Mouse (Mus musculus): ENCODE measurements at regions not wholly inside any gene's neighbourhood (a gene's known extent, or its start where the extent isn't known, plus 50 kb on each side); places are given as distances from the start of the nearest gene placed in this dataset.

DNA sequence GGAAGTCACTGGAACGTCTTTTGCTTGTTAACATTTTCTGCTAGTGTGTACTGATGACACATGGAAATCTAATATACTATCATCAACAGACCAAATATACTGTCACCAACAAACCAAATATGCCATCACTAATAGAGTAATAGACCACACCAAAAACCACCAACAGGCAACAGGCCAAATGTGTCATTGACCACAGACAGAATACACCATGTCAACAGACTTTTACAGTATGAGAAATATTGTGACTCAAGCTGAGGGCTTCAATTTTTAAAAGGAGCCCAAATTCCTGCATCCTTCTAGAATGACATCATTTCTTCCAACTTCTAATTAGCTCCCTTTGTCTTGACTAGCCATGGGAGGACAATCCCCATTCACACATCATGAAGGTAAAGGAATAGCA, 85.9 kb upstream of the Arhgap28 start:
- H3K9me3 ChIP-seq (ENCODE audit: control insufficient read depth, low read length) = no peaks in the 10 kb centered on the region
- no peaks in the 10 kb centered on the region for H3K27me3 ChIP-seq (ENCODE audit: control insufficient read depth, insufficient read depth, low read length)
- ATAC-seq (ENCODE audit: low FRiP score, low read depth) (no peak), DNase-seq (ENCODE audit: low spot score) (no peak)
- H3K36me3 ChIP-seq (ENCODE audit: control insufficient read depth, insufficient read depth, low read length) = no peaks in the 10 kb centered on the region
- no peak for TF ChIP-seq POLR2A (IDR thresholded peaks at IDR 0.05; ENCODE audit: borderline replicate concordance, extremely low read depth, insufficient read depth, insufficient read length)
- H3K9ac ChIP-seq (ENCODE audit: low read depth, low read length, severe bottlenecking) = no peak overlapping the region
- peaks cover 16% of the 10 kb centered on the region; the same call in 1 of the 2 replicates for H3K4me1 ChIP-seq (ENCODE audit: control insufficient read depth, insufficient read depth, low read length)
- no peak overlapping the region for H3K4me2 ChIP-seq (replicated peaks; ENCODE audit: low read depth, low read length, severe bottlenecking)
- WGBS = 85% methylated on average over 1 of the region's 1 CpGs
- H3K27ac ChIP-seq (replicated peaks; ENCODE audit: low read depth, low read length) = no peak overlapping the region
- no peak overlapping the region for H3K4me3 ChIP-seq (replicated peaks; ENCODE audit: low read length)

DNA sequence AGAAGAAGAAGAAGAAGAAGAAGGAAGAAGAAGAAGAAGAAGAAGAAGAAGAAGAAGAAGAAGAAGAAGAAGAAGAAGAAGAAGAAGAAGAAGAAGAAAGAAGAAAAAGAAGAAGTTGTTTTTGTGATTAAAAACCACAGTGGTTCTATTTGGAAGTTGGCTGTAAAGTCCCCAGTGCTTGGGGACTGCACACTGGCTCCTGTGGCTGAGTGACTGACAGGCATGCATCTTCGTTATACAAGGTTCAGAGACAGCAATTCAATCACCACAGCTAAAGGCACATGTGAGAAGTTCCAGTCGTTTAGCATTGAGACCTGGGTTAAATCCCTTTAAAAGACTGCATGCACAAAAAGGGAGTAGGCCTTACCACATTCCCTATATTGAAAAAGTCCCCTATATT, 93.1 kb upstream of the Arhgap28 start:
- no peak overlapping the region for H3K27ac ChIP-seq (replicated peaks; ENCODE audit: low read depth, low read length)
- no peak for DNase-seq (ENCODE audit: low spot score)
- WGBS = 58% methylated on average over 2 of the region's 2 CpGs
- no peak overlapping the region for H3K4me3 ChIP-seq (replicated peaks; ENCODE audit: low read length)
- TF ChIP-seq POLR2A (IDR thresholded peaks at IDR 0.05; ENCODE audit: borderline replicate concordance, extremely low read depth, insufficient read depth, insufficient read length) = no peak
- H3K4me1 ChIP-seq (ENCODE audit: control insufficient read depth, insufficient read depth, low read length) = no peaks in the 10 kb centered on the region
- no peaks in the 10 kb centered on the region for H3K36me3 ChIP-seq (ENCODE audit: control insufficient read depth, insufficient read depth, low read length)
- H3K4me2 ChIP-seq (replicated peaks; ENCODE audit: low read depth, low read length, severe bottlenecking) = no peak overlapping the region
- no peaks in the 10 kb centered on the region for H3K27me3 ChIP-seq (ENCODE audit: control insufficient read depth, insufficient read depth, low read length)
- H3K9me3 ChIP-seq (ENCODE audit: control insufficient read depth, low read length) = no peaks in the 10 kb centered on the region
- no peak for ATAC-seq (ENCODE audit: low FRiP score, low read depth)
- H3K9ac ChIP-seq (ENCODE audit: low read depth, low read length, severe bottlenecking) = no peak overlapping the region

- H3K27me3 ChIP-seq (ENCODE audit: control insufficient read depth, insufficient read depth, low read length) = no peaks in the 10 kb centered on the region
- 86% methylated on average over 6 of the region's 6 CpGs for WGBS
- no peak for DNase-seq (ENCODE audit: low spot score)
- no peak overlapping the region for H3K4me2 ChIP-seq (replicated peaks; ENCODE audit: low read depth, low read length, severe bottlenecking)
- H3K4me3 ChIP-seq (replicated peaks; ENCODE audit: low read length) = no peak overlapping the region
- TF ChIP-seq POLR2A (IDR thresholded peaks at IDR 0.05; ENCODE audit: borderline replicate concordance, extremely low read depth, insufficient read depth, insufficient read length) = no peak
- H3K27ac ChIP-seq (replicated peaks; ENCODE audit: low read depth, low read length) = no peak overlapping the region
- no peak overlapping the region for H3K9ac ChIP-seq (ENCODE audit: low read depth, low read length, severe bottlenecking)
- no peaks in the 10 kb centered on the region for H3K9me3 ChIP-seq (ENCODE audit: control insufficient read depth, low read length)
- no peaks in the 10 kb centered on the region for H3K36me3 ChIP-seq (ENCODE audit: control insufficient read depth, insufficient read depth, low read length)
- no peaks in the 10 kb centered on the region for H3K4me1 ChIP-seq (ENCODE audit: control insufficient read depth, insufficient read depth, low read length)
- no peak for ATAC-seq (ENCODE audit: low FRiP score, low read depth)
These were observed 93.5 kb upstream of the Arhgap28 start for GRCm38 (mm10) chr17:68097436-68097835.

DNA sequence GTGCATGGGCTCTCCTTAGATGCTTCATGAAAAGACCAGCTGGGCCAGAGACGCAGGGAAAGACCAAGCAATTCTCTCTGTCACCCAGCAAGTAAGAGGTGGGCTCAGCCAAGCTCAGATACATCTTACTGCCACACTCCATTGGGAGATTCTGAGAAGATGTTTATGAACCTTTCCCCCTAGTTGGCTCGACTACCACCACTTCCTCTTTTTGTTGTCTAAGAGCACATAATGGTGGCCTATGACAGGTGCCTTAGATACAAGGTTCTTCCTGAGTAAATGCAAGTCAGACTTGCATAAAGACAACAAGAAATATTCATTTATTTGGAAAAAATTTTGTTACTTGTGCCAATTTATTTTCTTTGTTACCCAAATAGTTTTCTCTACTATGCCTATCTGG, 96.2 kb upstream of the Arhgap28 start:
- DNase-seq (ENCODE audit: low spot score) (no peak), ATAC-seq (ENCODE audit: low FRiP score, low read depth) (no peak)
- no peak overlapping the region for H3K27ac ChIP-seq (replicated peaks; ENCODE audit: low read depth, low read length)
- no peaks in the 10 kb centered on the region for H3K27me3 ChIP-seq (ENCODE audit: control insufficient read depth, insufficient read depth, low read length)
- WGBS = 80% methylated on average over 2 of the region's 2 CpGs
- H3K4me1 ChIP-seq (ENCODE audit: control insufficient read depth, insufficient read depth, low read length) = no peaks in the 10 kb centered on the region
- TF ChIP-seq POLR2A (IDR thresholded peaks at IDR 0.05; ENCODE audit: borderline replicate concordance, extremely low read depth, insufficient read depth, insufficient read length) = no peak
- no peaks in the 10 kb centered on the region for H3K9me3 ChIP-seq (ENCODE audit: control insufficient read depth, low read length)
- no peak overlapping the region for H3K9ac ChIP-seq (ENCODE audit: low read depth, low read length, severe bottlenecking)
- no peak overlapping the region for H3K4me2 ChIP-seq (replicated peaks; ENCODE audit: low read depth, low read length, severe bottlenecking)
- H3K4me3 ChIP-seq (replicated peaks; ENCODE audit: low read length) = no peak overlapping the region
- no peaks in the 10 kb centered on the region for H3K36me3 ChIP-seq (ENCODE audit: control insufficient read depth, insufficient read depth, low read length)

DNA sequence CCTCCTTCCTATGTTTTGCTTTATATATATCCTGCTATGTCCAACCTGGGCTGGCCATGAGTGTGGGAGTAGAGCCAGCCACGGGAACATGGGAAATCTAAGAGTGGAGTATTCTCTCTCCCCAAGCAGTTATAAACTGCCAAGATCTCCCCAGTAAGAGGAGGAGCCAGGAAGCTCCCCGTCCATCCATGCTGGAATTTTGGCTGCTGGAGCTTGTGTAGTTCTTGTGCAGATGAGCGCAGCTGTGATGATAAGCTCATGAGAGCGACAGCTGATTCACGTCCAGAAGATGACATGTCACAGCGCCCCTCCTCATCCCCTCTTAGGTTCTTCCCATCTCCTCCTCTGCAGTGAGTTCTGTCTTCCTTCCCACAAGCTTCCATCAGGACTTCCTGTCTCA, 99.4 kb upstream of the Arhgap28 start:
- Histone ChIP-seq H3K27me3 (ENCODE audit: control insufficient read depth, insufficient read depth, low read length) (no peaks in the 10 kb centered on the region), H3K36me3 (ENCODE audit: control insufficient read depth, insufficient read depth, low read length) (no peaks in the 10 kb centered on the region), H3K9me3 (ENCODE audit: control insufficient read depth, low read length) (no peaks in the 10 kb centered on the region), H3K4me2 (replicated peaks; ENCODE audit: low read depth, low read length, severe bottlenecking) (no peak overlapping the region), H3K4me3 (replicated peaks; ENCODE audit: low read length) (no peak overlapping the region), H3K4me1 (ENCODE audit: control insufficient read depth, insufficient read depth, low read length) (no peaks in the 10 kb centered on the region), H3K9ac (ENCODE audit: low read depth, low read length, severe bottlenecking) (no peak overlapping the region), H3K27ac (replicated peaks; ENCODE audit: low read depth, low read length) (no peak overlapping the region)
- ATAC-seq (ENCODE audit: low FRiP score, low read depth) = no peak; the same call in 1 of the 2 replicates
- 75% methylated on average over 6 of the region's 6 CpGs for WGBS
- TF ChIP-seq POLR2A (IDR thresholded peaks at IDR 0.05; ENCODE audit: borderline replicate concordance, extremely low read depth, insufficient read depth, insufficient read length) = no peak
- DNase-seq (ENCODE audit: low spot score) = peak; percentile 61

- no peaks in the 10 kb centered on the region for H3K27me3 ChIP-seq (ENCODE audit: control insufficient read depth, insufficient read depth, low read length)
- H3K9ac ChIP-seq (ENCODE audit: low read depth, low read length, severe bottlenecking) = no peak overlapping the region
- 75% methylated on average over 8 of the region's 8 CpGs for WGBS
- no peak overlapping the region for H3K4me3 ChIP-seq (replicated peaks; ENCODE audit: low read length)
- no peaks in the 10 kb centered on the region for H3K9me3 ChIP-seq (ENCODE audit: control insufficient read depth, low read length)
- no peaks in the 10 kb centered on the region for H3K36me3 ChIP-seq (ENCODE audit: control insufficient read depth, insufficient read depth, low read length)
- no peaks in the 10 kb centered on the region for H3K4me1 ChIP-seq (ENCODE audit: control insufficient read depth, insufficient read depth, low read length)
- no peak overlapping the region for H3K27ac ChIP-seq (replicated peaks; ENCODE audit: low read depth, low read length)
- no peak overlapping the region for H3K4me2 ChIP-seq (replicated peaks; ENCODE audit: low read depth, low read length, severe bottlenecking)
- no peak for ATAC-seq (ENCODE audit: low FRiP score, low read depth)
- no peak for TF ChIP-seq POLR2A (IDR thresholded peaks at IDR 0.05; ENCODE audit: borderline replicate concordance, extremely low read depth, insufficient read depth, insufficient read length)
- DNase-seq (ENCODE audit: low spot score) = no peak
These were observed 102.4 kb upstream of the Arhgap28 start for GRCm38 (mm10) chr17:68106366-68106765.

All from limb, embryonic 14.5 days (tissue).